Mouse (Mus musculus) urinary bladder, adult 2 months (tissue): Measurements from ENCODE around the gene Sult6b2. TPM values are rescaled to one million over a fixed set of nuclear protein-coding genes. Genes with fewer than 3 reads are reported as not detected.

Experiments used
- DNase-seq: peaks from one replicate; pipeline ENCODE4 v3.0.0; 2022; ENCODE audit warnings: low spot score
- polyA plus RNA-seq: library from polyadenylated mRNA; depleted of rRNA; stranded (reverse); fragments of >200 nt; gene quantifications from 2 replicates; pipeline ENCODE4 v1.2.3, GENCODE M21; 2012; rRNA removed

Gene Sult6b2
- polyA plus RNA-seq, 1 experiment = not detected

DNA sequence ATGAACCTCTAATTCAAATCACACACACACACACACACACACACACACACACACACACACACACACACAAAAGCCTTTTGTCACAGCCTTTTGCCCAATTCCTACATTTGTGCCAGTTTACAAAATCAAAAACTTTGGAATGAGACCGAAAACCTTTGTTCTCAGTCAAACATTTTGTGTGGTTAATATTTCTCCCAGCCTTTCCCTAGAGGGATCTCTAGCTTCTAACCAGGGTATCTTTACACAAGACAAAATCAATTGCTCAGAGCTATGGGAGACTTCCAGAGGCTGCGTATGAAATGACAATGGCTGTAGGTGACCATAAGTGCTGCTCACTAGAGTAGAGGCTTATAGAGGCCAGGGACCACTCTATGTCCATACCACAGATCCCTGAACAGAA lies 66.1 kb downstream of the Sult6b2 start:
- DNase-seq = no peak

- DNase-seq = no peak
Observed at GRCm38 (mm10) chr6:142735302-142736005, 68.8 kb downstream of the Sult6b2 start.

Other genes with a start within 250 kb of the Sult6b2 start
- 21.7 and 24.0 TPM in 2 replicates for gene Kcnj8, start 232.9 kb downstream of the Sult6b2 start, polyA plus RNA-seq
- 20.2 and 33.7 TPM in 2 replicates for gene Abcc9, start 102.2 kb downstream of the Sult6b2 start, polyA plus RNA-seq
- 44.3 and 47.6 TPM in 2 replicates for gene Cmas, start 47.8 kb downstream of the Sult6b2 start, polyA plus RNA-seq
- gene St8sia1, start 159.9 kb upstream of the Sult6b2 start, polyA plus RNA-seq = 0.07 and 0.12 TPM in 2 replicates